Mouse (Mus musculus) cerebellum, adult 2 months (tissue): ENCODE results near the gene Nt5c1a.

Experiments used
- CTCF ChIP-seq: fragments of 200-500 bp; IDR thresholded peaks from 2 replicates; pipeline ENCODE4 v1.5.1; 2011; ENCODE audit warnings: low read depth, mild to moderate bottlenecking, control low read depth, low read length, moderate library complexity, borderline replicate concordance; ENCODE audit not compliant: insufficient read depth
- POLR2A ChIP-seq: fragments of 200-500 bp; IDR thresholded peaks from 2 replicates; pipeline ENCODE4 v1.6.1; 2011; ENCODE audit warnings: low read length, control low read depth, borderline replicate concordance; ENCODE audit not compliant: insufficient read depth

DNA sequence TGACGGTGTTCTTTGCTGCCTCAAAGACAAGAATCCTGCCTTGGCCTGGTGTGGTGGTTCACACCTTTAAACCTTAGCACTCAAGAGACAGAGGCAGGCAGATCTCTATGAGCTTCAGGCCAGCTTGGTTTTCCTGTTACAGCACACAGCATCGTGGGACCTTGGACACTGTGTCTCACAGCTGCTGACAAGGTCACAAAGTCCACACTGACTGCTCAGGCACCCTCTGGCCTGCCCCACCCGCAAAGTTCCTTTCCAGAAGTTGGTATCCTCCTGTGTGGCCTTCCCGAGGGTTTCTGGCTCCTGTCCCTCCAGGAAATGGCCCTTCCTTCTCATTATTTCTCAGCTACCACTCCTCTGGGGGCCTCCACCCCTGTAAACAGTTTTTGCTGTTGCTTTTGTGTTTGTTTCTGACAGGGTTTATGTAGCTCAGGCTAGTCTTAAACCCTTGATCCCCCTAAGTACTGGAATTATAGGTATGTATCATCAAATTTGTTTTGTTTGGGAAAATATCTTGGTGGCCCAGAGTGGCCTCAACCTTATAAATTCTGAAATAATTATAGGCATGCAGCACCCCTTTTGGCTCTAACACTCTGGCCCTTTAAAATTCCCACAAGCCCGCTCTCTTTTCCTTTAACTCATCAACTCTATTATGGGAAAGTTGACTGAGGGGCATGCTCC, 60.6 kb downstream of the Nt5c1a start, which contains the start of gene Pabpc4:
- TF ChIP-seq POLR2A (no peak), CTCF (no peak)
